Mouse (Mus musculus) E14TG2a.4 (cell line): ENCODE measurements around the gene Dnaja3.

Experiments used
- H3K27me3 ChIP-seq: 2 replicates; pipeline ENCODE4 v1.6.1; 2014; ENCODE audit warnings: low read length, control low read depth; ENCODE audit not compliant: insufficient read depth
- H3K36me3 ChIP-seq: 2 replicates; pipeline ENCODE4 v1.6.1; 2014; ENCODE audit warnings: low read length, control low read depth; ENCODE audit not compliant: insufficient read depth
- H3K4me1 ChIP-seq: replicated peaks from 2 replicates; pipeline ENCODE4 v1.6.1; 2014; ENCODE audit warnings: low read depth, low read length, control low read depth
- H3K4me3 ChIP-seq: replicated peaks from 2 replicates; pipeline ENCODE4 v1.5.1; 2014; ENCODE audit warnings: mild to moderate bottlenecking, low read length
- H3K9me3 ChIP-seq: 2 replicates; pipeline ENCODE4 v1.6.1; 2014; ENCODE audit warnings: low read length, control low read depth
- CTCF ChIP-seq: conservative IDR thresholded peaks from 2 replicates; pipeline ENCODE4 v1.5.1; 2014; ENCODE audit warnings: low read length
- NANOG ChIP-seq: IDR thresholded peaks from 2 replicates; pipeline ENCODE4 v1.6.1; 2014; ENCODE audit warnings: borderline replicate concordance, low read length, mixed read lengths
- POU5F1 ChIP-seq: IDR thresholded peaks from 2 replicates; pipeline ENCODE4 v1.6.1; 2014; ENCODE audit warnings: low read length, borderline replicate concordance

Gene Dnaja3

GRCm38 (mm10) chr16:4639831-4640237, at the start of gene Dnaja3, which contains the start of gene Vasn:
Dnaja3 (plus strand) TSS chr16:4639989.
Vasn (plus strand) TSS chr16:4639941.
- no peak for TF ChIP-seq NANOG
- H3K9me3 ChIP-seq: no peaks in the 10 kb centered on the region
- peaks cover 64% of the 10 kb centered on the region for H3K4me1 ChIP-seq
- H3K27me3 ChIP-seq: peaks cover 8% of the 10 kb centered on the region
- peaks cover 26% of the 10 kb centered on the region for H3K36me3 ChIP-seq
- H3K4me3 ChIP-seq: peak within 1 kb of the TSS; percentile 85

- Histone ChIP-seq H3K27me3 (no peaks in the 10 kb centered on the region), H3K4me3 (no peak overlapping the region), H3K9me3 (no peaks in the 10 kb centered on the region), H3K4me1 (peaks cover 77% of the 10 kb centered on the region), H3K36me3 (peaks cover 12% of the 10 kb centered on the region)
- TF ChIP-seq CTCF (no peak), POU5F1 (no peak), NANOG (no peak)
Measured at GRCm38 (mm10) chr16:4590236-4590635, 49.6 kb upstream of the Dnaja3 start.

GRCm38 (mm10) chr16:4592909-4593875, 46.6 kb upstream of the Dnaja3 start:
- H3K36me3 ChIP-seq: peaks cover 12% of the 10 kb centered on the region
- no peaks in the 10 kb centered on the region for H3K27me3 ChIP-seq
- H3K4me3 ChIP-seq: peak overlapping the region; percentile 82
- TF ChIP-seq NANOG (no peak), POU5F1 (no peak), CTCF (peak; percentile 25)
- H3K4me1 ChIP-seq: peaks cover 82% of the 10 kb centered on the region
- no peaks in the 10 kb centered on the region for H3K9me3 ChIP-seq

- H3K27me3 ChIP-seq: no peaks in the 10 kb centered on the region
- TF ChIP-seq POU5F1 (no peak), NANOG (no peak), CTCF (no peak)
- H3K9me3 ChIP-seq: no peaks in the 10 kb centered on the region
- peaks cover 84% of the 10 kb centered on the region for H3K4me1 ChIP-seq
- H3K4me3 ChIP-seq: peak within 1 kb of the TSS; percentile 90
- H3K36me3 ChIP-seq: peaks cover 13% of the 10 kb centered on the region
Measured at GRCm38 (mm10) chr16:4593971-4594813, 45.6 kb upstream of the Dnaja3 start, which contains the start of gene Glis2. Glis2 (plus strand) TSS chr16:4594713.

- TF ChIP-seq CTCF (no peak), NANOG (no peak), POU5F1 (no peak)
- H3K4me1 ChIP-seq: peaks cover 86% of the 10 kb centered on the region
- peak overlapping the region; percentile 90 for H3K4me3 ChIP-seq
- H3K36me3 ChIP-seq: peaks cover 19% of the 10 kb centered on the region
- H3K9me3 ChIP-seq: no peaks in the 10 kb centered on the region
- no peaks in the 10 kb centered on the region for H3K27me3 ChIP-seq
Measured at GRCm38 (mm10) chr16:4594814-4595526, 44.8 kb upstream of the Dnaja3 start.

GRCm38 (mm10) chr16:4595527-4595963, 44.2 kb upstream of the Dnaja3 start:
- Histone ChIP-seq H3K4me3 (peak overlapping the region; percentile 90), H3K4me1 (peaks cover 88% of the 10 kb centered on the region), H3K9me3 (no peaks in the 10 kb centered on the region), H3K27me3 (no peaks in the 10 kb centered on the region), H3K36me3 (peaks cover 16% of the 10 kb centered on the region)
- TF ChIP-seq CTCF (no peak), POU5F1 (no peak), NANOG (no peak)

- Histone ChIP-seq H3K36me3 (peaks cover 10% of the 10 kb centered on the region), H3K4me1 (peaks cover 88% of the 10 kb centered on the region), H3K9me3 (no peaks in the 10 kb centered on the region), H3K4me3 (peak overlapping the region; percentile 90), H3K27me3 (no peaks in the 10 kb centered on the region)
- TF ChIP-seq CTCF (no peak), POU5F1 (no peak), NANOG (no peak)
Measured at GRCm38 (mm10) chr16:4596141-4596728, 43.6 kb upstream of the Dnaja3 start.

GRCm38 (mm10) chr16:4596836-4597235, 43.0 kb upstream of the Dnaja3 start:
- Histone ChIP-seq H3K4me3 (peak overlapping the region; percentile 90), H3K27me3 (no peaks in the 10 kb centered on the region), H3K36me3 (peaks cover 8% of the 10 kb centered on the region), H3K4me1 (peaks cover 89% of the 10 kb centered on the region), H3K9me3 (no peaks in the 10 kb centered on the region)
- TF ChIP-seq CTCF (no peak), POU5F1 (no peak), NANOG (no peak)
